In the genomic region with DNA sequence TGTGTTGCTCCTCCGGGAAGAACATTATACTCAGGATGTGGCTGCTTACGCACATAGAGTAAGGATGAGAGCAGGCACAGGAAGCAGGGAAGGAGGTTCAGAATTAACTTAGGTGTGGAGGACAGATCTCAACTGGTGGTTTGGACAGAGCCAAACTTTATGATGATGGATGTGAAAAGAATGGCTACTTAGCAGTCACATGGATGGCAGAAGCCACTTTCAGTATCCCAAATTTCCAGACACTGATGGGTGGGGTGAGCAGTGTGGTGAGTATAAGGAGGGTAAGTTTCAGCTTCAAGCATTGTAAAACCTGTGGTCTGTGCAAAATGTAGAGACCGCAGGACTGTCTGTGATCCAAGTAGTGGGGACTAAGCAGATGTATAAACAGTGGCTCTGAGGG, we compare ENCODE assay signal across 34 mouse cellular contexts.
"Had no signal": no experiment of that assay in that cellular context is flagged by ENCODE, and none has a peak within 500 bp of the region (broad histone marks: within the 10 kb centered on the region; RNA-seq: fewer than 3 reads in every experiment).

No protein-coding gene starts in this region.

- H3K36me3 ChIP-seq: heart, embryonic 10.5 days; heart, embryonic 12.5 days; heart, embryonic 13.5 days; heart, embryonic 15.5 days; hindbrain, embryonic 10.5 days; hindbrain, embryonic 12.5 days; hindbrain, embryonic 13.5 days; hindbrain, embryonic 15.5 days; intestine, embryonic 15.5 days; kidney, embryonic 15.5 days had no signal

- DNase-seq: heart, postnatal 10 days; heart, postnatal 14 days; heart, postnatal 36 days; heart, postnatal 4 days; kidney, adult 11 months; kidney, adult 18-20 months; kidney, adult 2 months; kidney, adult 8-10 months; kidney, adult 9 months; kidney, postnatal 10 days; kidney, postnatal 14 days; kidney, postnatal 25 days; kidney, postnatal 36 days; kidney, postnatal 4 days; layer of hippocampus, adult 9-11 months; layer of hippocampus, postnatal 36 days had no signal

- H3K4me3 ChIP-seq: heart, embryonic 10.5 days; heart, embryonic 12.5 days; heart, embryonic 13.5 days; heart, embryonic 15.5 days; hindbrain, embryonic 10.5 days; hindbrain, embryonic 12.5 days; hindbrain, embryonic 13.5 days; hindbrain, embryonic 15.5 days; intestine, embryonic 15.5 days; kidney, embryonic 15.5 days; layer of hippocampus, adult 2 months had no signal

- H3K9ac ChIP-seq: heart, embryonic 12.5 days; heart, embryonic 13.5 days; heart, embryonic 15.5 days; hindbrain, embryonic 12.5 days; hindbrain, embryonic 13.5 days; hindbrain, embryonic 14.5 days; hindbrain, embryonic 15.5 days; intestine, embryonic 15.5 days; kidney, embryonic 15.5 days had no signal

- H3K4me1 ChIP-seq: heart, embryonic 10.5 days; heart, embryonic 12.5 days; heart, embryonic 13.5 days; heart, embryonic 15.5 days; hindbrain, embryonic 10.5 days; hindbrain, embryonic 12.5 days; hindbrain, embryonic 13.5 days; hindbrain, embryonic 15.5 days; intestine, embryonic 15.5 days; kidney, embryonic 15.5 days had no signal

- H3K4me2 ChIP-seq: heart, embryonic 11.5 days; heart, embryonic 12.5 days; heart, embryonic 13.5 days; heart, embryonic 15.5 days; hindbrain, embryonic 12.5 days; hindbrain, embryonic 13.5 days; hindbrain, embryonic 14.5 days; hindbrain, embryonic 15.5 days; intestine, embryonic 15.5 days; kidney, embryonic 15.5 days had no signal

- H3K27me3 ChIP-seq: heart, embryonic 12.5 days; heart, embryonic 13.5 days; heart, embryonic 15.5 days; hindbrain, embryonic 12.5 days; hindbrain, embryonic 13.5 days; hindbrain, embryonic 15.5 days; intestine, embryonic 15.5 days; kidney, embryonic 15.5 days had no signal

- ATAC-seq: hindbrain, postnatal 0 days; inflammation-experienced regulatory T-cells, adult 6 months; intestine, embryonic 15.5 days; intestine, embryonic 16.5 days; intestine, postnatal 0 days had no signal

- H3K27ac ChIP-seq: heart, embryonic 10.5 days; heart, embryonic 13.5 days; heart, embryonic 15.5 days; hindbrain, embryonic 10.5 days; hindbrain, embryonic 12.5 days; hindbrain, embryonic 13.5 days; hindbrain, embryonic 14.5 days; hindbrain, embryonic 15.5 days; hindbrain, postnatal 0 days; intestine, embryonic 15.5 days; kidney, embryonic 15.5 days; kidney, postnatal 0 days; layer of hippocampus, adult 2 months had no signal

- H3K9me3 ChIP-seq: heart, embryonic 10.5 days; heart, embryonic 12.5 days; heart, embryonic 13.5 days; heart, embryonic 15.5 days; hindbrain, embryonic 10.5 days; hindbrain, embryonic 12.5 days; hindbrain, embryonic 13.5 days; hindbrain, embryonic 15.5 days; intestine, embryonic 15.5 days; kidney, embryonic 15.5 days had no signal
